Comparison of ENCODE assay signal across 8 mouse cellular contexts in genomic region chr14:30716051-30716952, GRCm38 (mm10). TPM values are rescaled to one million over a fixed set of nuclear protein-coding genes. Genes with fewer than 3 reads are reported as not detected.
DNase-seq lines count a peak whose midpoint lies in the region; ATAC-seq lines count a peak whose summit lies in the region.

No protein-coding gene starts in this region.

- H3K9ac ChIP-seq in intestine, embryonic 15.5 days = peak overlapping the region; percentile 85
- H3K9ac ChIP-seq in limb, embryonic 15.5 days = peak overlapping the region; percentile 90
- peak overlapping the region; percentile 81 for H3K9ac ChIP-seq in midbrain, embryonic 14.5 days (replicated peaks; ENCODE audit: low read length)

- H3K4me3 ChIP-seq in intestine, embryonic 15.5 days (replicated peaks) = peak overlapping the region; percentile 95
- H3K4me3 ChIP-seq in limb, embryonic 15.5 days = peak overlapping the region; percentile 87
- peak overlapping the region; percentile 89 for H3K4me3 ChIP-seq in midbrain, embryonic 14.5 days (replicated peaks; ENCODE audit: low read depth, low read length)

- under 1% methylated on average over 88 of the region's 106 CpGs for WGBS in intestine, embryonic 15.5 days
- WGBS in limb, embryonic 15.5 days = under 1% methylated on average over 79 of the region's 106 CpGs
- under 1% methylated on average over 92 of the region's 106 CpGs for WGBS in midbrain, embryonic 14.5 days

- peaks cover 9% of the 10 kb centered on the region; the same call in 1 of the 2 replicates for H3K4me1 ChIP-seq in intestine, embryonic 15.5 days (replicated peaks)
- H3K4me1 ChIP-seq in limb, embryonic 15.5 days = peaks cover 9% of the 10 kb centered on the region; the same call in 1 of the 2 replicates
- peaks cover 9% of the 10 kb centered on the region; the same call in 1 of the 2 replicates for H3K4me1 ChIP-seq in midbrain, embryonic 14.5 days (ENCODE audit: control insufficient read depth, insufficient read depth, low read length)

- H3K27me3 ChIP-seq in intestine, embryonic 15.5 days (replicated peaks) = peaks cover 9% of the 10 kb centered on the region; the same call in 1 of the 2 replicates
- peaks cover 11% of the 10 kb centered on the region for H3K27me3 ChIP-seq in limb, embryonic 15.5 days
- no peaks in the 10 kb centered on the region for H3K27me3 ChIP-seq in midbrain, embryonic 14.5 days (ENCODE audit: control insufficient read depth, insufficient read depth, low read length)

- peak; percentile 70 for ATAC-seq in intestine, embryonic 15.5 days
- ATAC-seq in limb, embryonic 15.5 days (ENCODE audit: insufficient number of reproducible peaks, low FRiP score, low TSS enrichment, low read depth) = peak; percentile 25; the same call in 1 of the 2 replicates
- peak; percentile 56 for ATAC-seq in midbrain, embryonic 14.5 days (ENCODE audit: low FRiP score, low TSS enrichment)

- peak; percentile 37 for DNase-seq in 3T3-L1 (ENCODE audit: low read depth, low spot score)
- peak; percentile 76 for DNase-seq in ZHBTc4 (ENCODE audit: low read depth, low spot score)
- peak; percentile 41 for DNase-seq in embryo, embryonic 11.5 days (ENCODE audit: low read depth, low spot score)
- DNase-seq in gastrocnemius, postnatal 4 days (ENCODE audit: low spot score in 2 of 2) = peak; percentile 52 to 70
- DNase-seq in midbrain, embryonic 14.5 days = peak; percentile 85
- peak; percentile 46 to 49 for DNase-seq in spleen, postnatal 36 days (ENCODE audit: low spot score in 2 of 2)

- peak overlapping the region; percentile 83 for H3K27ac ChIP-seq in intestine, embryonic 15.5 days
- H3K27ac ChIP-seq in limb, embryonic 15.5 days = peak overlapping the region; percentile 91
- H3K27ac ChIP-seq in midbrain, embryonic 14.5 days (replicated peaks; ENCODE audit: low read depth, low read length) = peak overlapping the region; percentile 93

- peak overlapping the region; percentile 91 for H3K4me2 ChIP-seq in intestine, embryonic 15.5 days (replicated peaks)
- peak overlapping the region; percentile 87 for H3K4me2 ChIP-seq in limb, embryonic 15.5 days
- peak overlapping the region; percentile 73 for H3K4me2 ChIP-seq in midbrain, embryonic 14.5 days (ENCODE audit: low read length)

- no peaks in the 10 kb centered on the region for H3K36me3 ChIP-seq in intestine, embryonic 15.5 days
- no peaks in the 10 kb centered on the region for H3K36me3 ChIP-seq in limb, embryonic 15.5 days
- H3K36me3 ChIP-seq in midbrain, embryonic 14.5 days (ENCODE audit: control insufficient read depth, insufficient read depth, low read length) = no peaks in the 10 kb centered on the region

- no peaks in the 10 kb centered on the region for H3K9me3 ChIP-seq in intestine, embryonic 15.5 days
- no peaks in the 10 kb centered on the region for H3K9me3 ChIP-seq in limb, embryonic 15.5 days
- H3K9me3 ChIP-seq in midbrain, embryonic 14.5 days (ENCODE audit: control insufficient read depth, low read length) = no peaks in the 10 kb centered on the region

RNA-seq across cellular contexts. Expression of gene Sfmbt1, which starts 1.7 kb away (rescaled TPM):
- 10 to 100 TPM; 15.1 to 16.8 TPM for total RNA-seq in gastrocnemius, postnatal 4 days (2021)
- polyA plus RNA-seq in intestine, embryonic 15.5 days (2015; fragmentation: Nextera tagmentation; extraction: Ambion mirVana) = 11.4 and 12.3 TPM in 2 replicates
- polyA plus RNA-seq in limb, embryonic 15.5 days (2015; fragmentation: Nextera tagmentation; extraction: Ambion mirVana) = 11.3 and 14.1 TPM in 2 replicates
- polyA plus RNA-seq in midbrain, embryonic 14.5 days (2014; fragmentation: Nextera tagmentation; extraction: Ambion mirVana) = 17.0 and 20.9 TPM in 2 replicates

Comparison
In these comparisons a context has a peak if more than half of its experiments do, and no peak if none do; other contexts are left out.
1. Peak in every context shown above with its lines: DNase-seq, ATAC-seq, H3K4me3 ChIP-seq and H3K27ac ChIP-seq.